In the genomic region with DNA sequence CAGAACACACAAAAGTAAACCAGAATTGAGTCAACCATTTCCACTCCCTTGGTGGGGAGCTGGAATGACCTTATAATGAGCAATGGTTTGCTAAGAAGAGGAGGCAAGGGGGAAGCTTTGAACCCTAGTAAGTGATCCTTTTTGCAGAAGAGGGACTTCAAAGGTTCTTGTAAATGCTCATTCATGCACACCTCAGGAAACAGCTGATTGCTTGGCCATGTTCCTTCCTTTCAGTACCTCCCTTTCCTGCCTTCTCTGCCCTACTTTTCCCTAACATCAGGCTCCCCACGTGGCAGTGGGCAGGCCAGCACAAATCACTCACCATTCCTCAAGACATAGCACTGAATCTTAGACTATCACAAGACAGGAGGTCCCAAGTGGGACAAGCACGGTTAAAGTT, we compare ENCODE assay signal across 14 mouse cellular contexts.
"Had no signal": no experiment of that assay in that cellular context is flagged by ENCODE, and none has a peak within 500 bp of the region (broad histone marks: within the 10 kb centered on the region; RNA-seq: fewer than 3 reads in every experiment).

No protein-coding gene starts in this region.

- H3K27ac ChIP-seq: hindbrain, embryonic 13.5 days; hindbrain, postnatal 0 days; intestine, embryonic 15.5 days; limb, embryonic 15.5 days; liver, embryonic 12.5 days; midbrain, embryonic 10.5 days; stomach, postnatal 0 days had no signal

- H3K27me3 ChIP-seq: hindbrain, embryonic 13.5 days; intestine, embryonic 15.5 days; limb, embryonic 15.5 days; liver, embryonic 12.5 days had no signal

- H3K36me3 ChIP-seq: hindbrain, embryonic 13.5 days; intestine, embryonic 15.5 days; limb, embryonic 15.5 days; liver, embryonic 12.5 days; midbrain, embryonic 10.5 days had no signal

- DNase-seq: layer of hippocampus, adult 9-11 months; layer of hippocampus, postnatal 36 days; lung, embryonic 14.5 days; lung, postnatal 10 days; lung, postnatal 4 days; thymus, postnatal 14 days had no signal

- H3K4me3 ChIP-seq: hindbrain, embryonic 13.5 days; intestine, embryonic 15.5 days; limb, embryonic 15.5 days; liver, embryonic 12.5 days; midbrain, embryonic 10.5 days had no signal

- H3K9me3 ChIP-seq: hindbrain, embryonic 13.5 days; intestine, embryonic 15.5 days; limb, embryonic 15.5 days; liver, embryonic 12.5 days; midbrain, embryonic 10.5 days had no signal

- H3K9ac ChIP-seq: hindbrain, embryonic 13.5 days; intestine, embryonic 15.5 days; limb, embryonic 15.5 days; liver, embryonic 12.5 days; lung, embryonic 14.5 days had no signal

- ATAC-seq: hindbrain, postnatal 0 days; intestine, embryonic 15.5 days; liver, embryonic 12.5 days; midbrain, embryonic 16.5 days had no signal

- H3K4me2 ChIP-seq: hindbrain, embryonic 13.5 days; intestine, embryonic 15.5 days; limb, embryonic 15.5 days; liver, embryonic 12.5 days; lung, embryonic 14.5 days had no signal

- H3K4me1 ChIP-seq: hindbrain, embryonic 13.5 days; intestine, embryonic 15.5 days; liver, embryonic 12.5 days had no signal
